Mouse (Mus musculus): ENCODE results near the gene Thsd7a.

- TF ChIP-seq GATA1 (IDR thresholded peaks at IDR 0.05; ENCODE audit: borderline replicate concordance, low read length) = no peak
- no peak for TF ChIP-seq FLI1 (IDR thresholded peaks at IDR 0.05; ENCODE audit: low read length)
Observed at GRCm38 (mm10) chr6:12584456-12584855, 164.8 kb downstream of the Thsd7a start.

All from megakaryocyte, embryonic 14.5 days (primary cell).